Mouse (Mus musculus) liver (tissue): ENCODE data around the gene Pask.
A peak's percentile ranks its signal among the peaks of the same experiment; 100 is the strongest.

Experiments used
- DNase-seq: peaks from one replicate; pipeline ENCODE4 v3.0.0-alpha.2; 2020; ENCODE audit warnings: mixed read lengths

The Pask gene

DNA sequence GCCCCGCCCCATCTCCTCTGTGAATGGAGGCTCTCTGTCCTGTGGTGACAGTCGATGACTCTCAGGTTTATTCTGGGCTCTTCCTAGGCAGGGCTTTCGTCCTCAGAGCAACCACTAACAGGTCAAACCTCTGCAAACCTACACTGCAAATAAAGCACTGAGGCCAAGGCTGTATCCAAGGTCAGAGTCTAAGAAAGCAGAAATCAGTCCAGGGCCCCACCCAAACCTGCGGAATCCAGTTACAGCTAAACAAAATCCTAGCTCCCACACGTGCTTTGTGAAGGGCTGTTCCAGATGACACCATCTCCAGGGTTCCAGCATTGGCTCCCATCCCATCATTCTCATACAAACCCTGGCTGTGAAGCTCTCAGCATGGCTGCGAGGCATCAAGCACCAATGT, 67.7 kb downstream of the Pask start:
- no peak for DNase-seq

DNA sequence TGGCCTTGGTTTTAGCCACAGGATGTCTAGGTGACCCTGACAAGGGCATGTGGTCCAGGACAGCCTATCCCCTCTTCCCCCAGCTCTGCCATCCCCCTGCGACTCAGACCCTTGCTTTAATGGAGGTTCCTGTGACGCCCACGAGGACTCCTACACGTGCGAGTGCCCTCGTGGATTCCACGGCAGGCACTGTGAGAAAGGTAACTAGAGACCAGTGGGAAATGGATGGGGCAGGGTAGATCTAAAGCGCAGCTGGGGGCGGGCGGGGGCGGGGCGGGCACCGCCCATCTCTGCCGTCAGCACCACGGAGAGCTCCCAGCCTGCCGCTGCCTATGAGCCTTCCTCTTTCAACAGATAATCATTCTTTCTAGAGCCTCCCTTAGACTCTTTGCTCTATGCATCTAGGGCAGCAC, 70.9 kb downstream of the Pask start:
- peak; percentile 60 for DNase-seq

DNA sequence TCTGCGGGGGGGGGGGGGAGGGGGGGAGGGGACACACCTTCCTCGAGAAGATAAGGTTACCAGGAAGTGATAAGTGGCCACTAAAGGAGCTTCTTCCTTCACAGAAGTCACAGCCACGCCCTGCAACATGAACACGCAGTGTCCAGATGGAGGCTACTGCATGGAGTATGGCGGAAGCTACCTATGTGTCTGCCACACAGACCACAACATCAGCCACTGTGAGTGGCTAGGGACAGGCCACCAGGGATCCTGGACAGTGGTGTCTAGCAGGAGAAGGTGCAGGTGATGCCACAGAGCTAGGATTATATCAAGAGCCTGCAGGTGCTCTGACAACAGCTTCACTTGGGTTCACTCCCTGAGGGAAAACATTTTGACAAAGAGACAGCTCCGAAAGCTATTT, 71.5 kb downstream of the Pask start:
- no peak for DNase-seq

DNA sequence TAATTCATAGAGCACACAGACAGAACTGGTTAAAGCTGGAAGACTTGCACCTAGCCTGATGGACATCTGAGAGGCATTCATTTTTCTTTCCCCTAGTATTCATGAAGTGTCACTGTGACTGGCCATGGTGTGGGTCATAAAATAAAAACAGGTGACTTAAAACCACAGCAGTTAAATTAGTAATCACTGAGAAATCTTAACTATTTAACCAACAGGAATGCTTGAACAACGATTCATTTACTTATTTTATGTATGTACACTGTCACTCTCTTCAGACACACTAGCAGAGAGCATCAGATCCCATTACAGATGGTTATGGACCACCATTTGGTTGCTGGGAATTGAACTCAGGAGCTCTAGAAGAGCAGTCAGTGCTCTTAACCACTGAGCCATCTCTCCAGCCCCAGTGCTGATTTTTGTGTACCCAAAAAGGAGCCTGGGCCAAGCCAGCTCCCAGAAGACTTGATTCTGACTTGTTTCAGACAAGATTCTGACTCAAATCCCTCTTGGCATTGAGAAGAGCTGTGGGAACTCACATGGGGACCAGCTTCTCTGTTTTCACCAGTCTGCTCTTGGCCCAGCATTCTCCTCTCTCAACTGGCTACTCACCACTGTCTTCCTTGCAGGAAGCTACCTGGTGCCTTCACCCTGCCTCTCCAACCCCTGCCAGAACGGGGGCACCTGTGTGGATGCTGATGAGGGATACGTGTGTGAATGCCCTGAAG, 72.6 kb downstream of the Pask start:
- no peak for DNase-seq

DNA sequence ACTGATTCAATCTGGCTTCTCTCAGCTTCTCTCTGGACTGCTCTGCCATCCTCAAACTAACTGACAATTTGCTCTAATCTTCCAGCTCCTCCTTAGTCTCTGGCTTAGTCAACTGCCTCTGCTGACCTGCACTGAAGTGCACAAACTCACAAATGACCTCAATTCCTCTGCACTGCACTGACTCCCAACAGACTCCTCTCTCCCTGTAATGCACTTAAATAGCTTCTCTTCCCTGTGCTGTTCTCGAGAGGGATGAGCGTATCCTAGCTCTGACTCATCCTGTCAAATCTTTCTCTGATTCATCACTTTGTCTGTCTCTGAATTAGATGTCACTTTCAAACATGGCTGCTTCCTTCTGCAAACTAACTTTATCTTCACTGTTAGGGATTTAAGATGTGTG, 75.0 kb downstream of the Pask start:
- no peak for DNase-seq

DNA sequence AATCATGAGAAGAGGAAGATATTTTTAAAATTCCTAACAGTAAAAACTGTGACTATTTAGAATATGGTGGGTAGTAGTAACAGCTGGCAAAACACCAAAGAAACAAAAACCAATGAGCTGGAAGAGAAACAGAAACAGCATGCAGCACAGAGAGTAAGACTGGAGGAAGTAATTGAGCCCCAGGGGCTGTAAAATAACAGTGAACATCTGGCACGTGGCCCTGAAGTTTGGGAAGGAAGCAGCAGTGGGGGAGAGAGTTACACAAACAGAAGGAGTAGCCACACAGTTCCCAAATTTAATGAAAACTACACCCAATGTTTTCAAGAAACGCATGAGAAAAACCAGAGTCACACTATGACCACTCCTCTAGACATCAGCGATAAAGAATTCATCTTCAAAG, 76.1 kb downstream of the Pask start:
- no peak for DNase-seq
